Mouse (Mus musculus) right cerebral cortex, adult 18-20 months (tissue): ENCODE results near the gene Abr.

ENCODE experiments used
- DNase-seq: peaks from one replicate; pipeline ENCODE4 v3.0.0; 2022; ENCODE audit warnings: mixed read lengths

The Abr gene

GRCm38 (mm10) chr11:76449520-76450201 lies 172.5 kb downstream of the Abr start:
- peak; percentile 83 for DNase-seq

- no peak for DNase-seq
Measured at GRCm38 (mm10) chr11:76446251-76446650, 175.9 kb downstream of the Abr start.

- no peak for DNase-seq
Measured at GRCm38 (mm10) chr11:76445459-76445858, 176.7 kb downstream of the Abr start.

- peak; percentile 64 for DNase-seq
Measured at GRCm38 (mm10) chr11:76439666-76440065, 182.4 kb downstream of the Abr start.

GRCm38 (mm10) chr11:76436864-76437437 lies 185.2 kb downstream of the Abr start:
- DNase-seq = peak; percentile 64

- no peak for DNase-seq
Measured at GRCm38 (mm10) chr11:76436009-76436408, 186.1 kb downstream of the Abr start.

GRCm38 (mm10) chr11:76429966-76430631 lies 192.0 kb downstream of the Abr start:
- no peak for DNase-seq

GRCm38 (mm10) chr11:76429556-76429955 lies 192.6 kb downstream of the Abr start:
- DNase-seq = peak; percentile 46

- DNase-seq = no peak
Measured at GRCm38 (mm10) chr11:76429046-76429445, 193.1 kb downstream of the Abr start.

- peak; percentile 49 for DNase-seq
Measured at GRCm38 (mm10) chr11:76427781-76428180, 194.3 kb downstream of the Abr start.

- no peak for DNase-seq
Measured at GRCm38 (mm10) chr11:76425749-76426148, 196.4 kb downstream of the Abr start.

- DNase-seq = no peak
Measured at GRCm38 (mm10) chr11:76420896-76421295, 201.2 kb downstream of the Abr start.

GRCm38 (mm10) chr11:76419179-76419578 lies 202.9 kb downstream of the Abr start:
- no peak for DNase-seq

- DNase-seq = peak; percentile 69
Measured at GRCm38 (mm10) chr11:76418423-76418822, 203.7 kb downstream of the Abr start.

- DNase-seq = no peak
Measured at GRCm38 (mm10) chr11:76415985-76416384, 206.1 kb downstream of the Abr start.

- DNase-seq = no peak
Measured at GRCm38 (mm10) chr11:76415001-76415400, 207.1 kb downstream of the Abr start.

GRCm38 (mm10) chr11:76413202-76413601 lies 208.9 kb downstream of the Abr start:
- no peak for DNase-seq

- peak; percentile 75 for DNase-seq
Measured at GRCm38 (mm10) chr11:76410826-76411225, 211.3 kb downstream of the Abr start.

- DNase-seq = peak; percentile 98
Measured at GRCm38 (mm10) chr11:76406702-76407583, 215.2 kb downstream of the Abr start, which contains the start of gene Timm22. Gene Timm22, plus strand, starts transcription at chr11:76406952.

- no peak for DNase-seq
Measured at GRCm38 (mm10) chr11:76405626-76406264, 216.4 kb downstream of the Abr start.

- DNase-seq = no peak
Measured at GRCm38 (mm10) chr11:76405113-76405512, 217.0 kb downstream of the Abr start.

- no peak for DNase-seq
Measured at GRCm38 (mm10) chr11:76401398-76401797, 220.7 kb downstream of the Abr start.
